Mouse (Mus musculus) left cerebral cortex, postnatal 36 days (tissue): ENCODE data around the gene Trim8. TPM values are rescaled to one million over a fixed set of nuclear protein-coding genes. Genes with fewer than 3 reads are reported as not detected.

Source experiments
- DNase-seq, 2 experiments: peaks; one replicate each; pipeline ENCODE4 v3.0.0; 2021 to 2022; ENCODE audit warnings: low spot score in 2 of 2, mixed read lengths in 1 of 2
- intact Hi-C: fragments of 180-260 bp; cut with DNase I; formaldehyde crosslinking; loops from one replicate; pipeline ENCODE4 v1.15.1; 2025
- total RNA-seq, 2 experiments: library from RNA; stranded (reverse); gene quantifications; 2 replicates each; pipeline ENCODE4 v1.2.3; 2021

Gene Trim8
- total RNA-seq, 2 experiments from 2014 or later: 109 to 114 TPM

- DNase-seq: no peak
- intact Hi-C loops: no loop called here
Observed at GRCm38 (mm10) chr19:46517529-46518351, 16.2 kb downstream of the Trim8 start.

DNA sequence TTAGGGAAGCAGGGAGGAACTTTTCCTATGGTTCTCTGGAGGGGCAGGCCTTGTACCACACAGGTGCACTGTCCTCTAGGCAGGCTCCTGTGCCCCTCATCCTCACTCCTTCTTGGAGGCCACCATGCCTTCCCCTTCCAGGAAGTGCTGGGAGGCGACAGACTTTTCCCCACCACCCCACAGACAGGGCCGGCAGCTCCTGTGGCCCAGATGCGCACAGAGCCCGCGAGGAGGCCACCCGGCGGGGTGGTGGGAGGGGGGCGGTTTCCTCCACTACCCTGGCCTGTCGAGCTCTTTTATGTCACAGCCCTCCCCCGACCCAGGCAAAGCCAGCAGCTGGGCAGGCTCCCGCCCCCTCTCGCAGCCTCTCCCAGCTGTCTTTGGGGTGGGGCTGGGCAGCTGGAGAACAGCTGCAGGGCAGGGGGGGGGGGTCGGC is 16.9 kb downstream of the Trim8 start:
- no peak for DNase-seq
- intact Hi-C loops: no loop called here

DNA sequence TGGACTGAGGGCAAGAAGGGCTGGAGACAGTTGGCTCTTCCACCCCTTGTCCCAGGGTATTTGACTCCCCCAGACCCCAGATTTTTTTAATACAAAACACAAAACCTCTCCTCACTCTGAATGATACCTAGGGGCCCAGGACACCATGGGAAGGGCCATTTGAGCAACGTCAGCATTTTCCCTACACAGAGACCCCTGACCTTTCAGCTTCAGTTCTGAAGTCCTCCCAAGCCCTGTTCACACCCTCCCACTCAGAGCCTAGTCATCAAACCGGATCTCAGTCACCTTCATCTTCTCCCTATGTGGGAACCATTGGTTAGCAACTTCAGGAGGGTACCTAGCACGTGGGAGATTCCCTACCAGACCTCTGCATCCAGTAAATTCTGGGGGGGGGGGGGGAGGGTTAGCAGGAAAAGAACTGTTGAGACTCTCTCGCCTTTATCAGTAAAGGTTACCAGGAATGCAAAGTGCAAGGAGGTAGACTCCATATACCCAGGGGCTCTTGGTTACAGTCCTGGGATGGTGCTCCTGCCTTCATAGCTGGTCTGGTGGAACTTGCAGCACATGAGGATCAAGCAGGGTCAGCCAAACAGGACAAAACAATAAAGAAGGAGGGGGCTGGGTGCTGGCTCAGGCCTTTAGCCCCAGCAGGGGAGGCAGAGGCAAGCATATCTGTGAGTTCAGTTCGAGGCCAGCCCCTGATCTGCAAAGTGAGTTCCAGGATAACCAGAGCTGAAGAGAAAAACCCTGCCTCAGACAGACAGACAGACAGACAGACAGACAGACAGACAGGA is 17.5 kb downstream of the Trim8 start:
- no peak for DNase-seq
- intact Hi-C loops: no loop called here

DNA sequence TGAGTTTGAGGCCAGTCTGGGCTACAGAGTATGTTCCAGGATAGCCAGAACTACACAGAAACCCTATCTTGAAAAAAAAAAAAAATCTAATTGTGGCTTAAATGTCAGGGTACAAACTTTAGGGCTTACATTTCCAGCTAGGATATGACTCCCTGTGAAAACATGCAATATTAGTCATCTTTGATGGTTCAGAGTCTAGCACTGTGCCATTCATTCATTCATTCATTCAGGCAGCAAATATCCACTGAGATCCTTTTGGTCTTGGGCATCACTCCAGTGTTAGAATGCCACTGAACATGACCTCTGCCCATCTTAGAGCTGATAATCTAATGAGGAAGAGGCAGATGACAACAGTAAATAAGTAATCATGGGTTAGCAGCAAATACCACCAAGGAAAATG is 20.2 kb downstream of the Trim8 start:
- no peak for DNase-seq
- intact Hi-C loops: no loop called here

GRCm38 (mm10) chr19:46522433-46523044 is 21.0 kb downstream of the Trim8 start:
- intact Hi-C loops: no loop called here
- DNase-seq: no peak

DNA sequence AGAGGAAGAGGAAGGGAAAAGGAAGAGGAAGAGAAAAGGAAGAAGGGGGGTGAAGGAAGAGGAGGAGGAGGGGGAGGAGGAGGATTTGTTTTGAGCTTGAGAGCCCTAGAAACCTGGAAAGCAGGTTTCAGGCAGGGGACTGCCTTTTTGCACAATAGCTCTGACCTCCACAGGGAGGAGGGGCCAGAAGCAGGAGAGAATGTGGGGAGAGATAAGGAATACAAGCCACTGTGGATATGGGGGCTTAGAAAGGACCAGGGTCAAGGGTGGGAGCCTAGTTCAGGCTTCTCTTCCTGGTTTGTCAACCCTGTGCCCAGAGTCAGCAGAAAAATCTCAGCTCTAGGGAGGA is 21.6 kb downstream of the Trim8 start:
- intact Hi-C loops: no loop called here
- no peak for DNase-seq

- DNase-seq: peak; percentile 80 to 83
- intact Hi-C loops: loop anchor here (2.0 kb wide), 1 partner anchor 21 kb away; no protein-coding TSS in a partner anchor
Observed at GRCm38 (mm10) chr19:46523480-46524151, 22.1 kb downstream of the Trim8 start.

GRCm38 (mm10) chr19:46524152-46524544 is 22.6 kb downstream of the Trim8 start:
- intact Hi-C loops: loop anchor here (2.0 kb wide), 1 partner anchor 21 kb away; no protein-coding TSS in a partner anchor
- DNase-seq: no peak

GRCm38 (mm10) chr19:46524601-46525321 is 23.3 kb downstream of the Trim8 start:
- intact Hi-C loops: loop anchor here (2.0 to 5.0 kb wide), 2 partner anchors 22 to 127 kb away; partner anchors contain the start of genes Actr1a and Sufu
- DNase-seq: no peak

GRCm38 (mm10) chr19:46525691-46526631 is 24.5 kb downstream of the Trim8 start:
- no peak for DNase-seq
- intact Hi-C loops: loop anchor here (2.0 to 5.0 kb wide), 2 partner anchors 23 to 129 kb away; partner anchors contain the start of genes Actr1a and Sufu

DNA sequence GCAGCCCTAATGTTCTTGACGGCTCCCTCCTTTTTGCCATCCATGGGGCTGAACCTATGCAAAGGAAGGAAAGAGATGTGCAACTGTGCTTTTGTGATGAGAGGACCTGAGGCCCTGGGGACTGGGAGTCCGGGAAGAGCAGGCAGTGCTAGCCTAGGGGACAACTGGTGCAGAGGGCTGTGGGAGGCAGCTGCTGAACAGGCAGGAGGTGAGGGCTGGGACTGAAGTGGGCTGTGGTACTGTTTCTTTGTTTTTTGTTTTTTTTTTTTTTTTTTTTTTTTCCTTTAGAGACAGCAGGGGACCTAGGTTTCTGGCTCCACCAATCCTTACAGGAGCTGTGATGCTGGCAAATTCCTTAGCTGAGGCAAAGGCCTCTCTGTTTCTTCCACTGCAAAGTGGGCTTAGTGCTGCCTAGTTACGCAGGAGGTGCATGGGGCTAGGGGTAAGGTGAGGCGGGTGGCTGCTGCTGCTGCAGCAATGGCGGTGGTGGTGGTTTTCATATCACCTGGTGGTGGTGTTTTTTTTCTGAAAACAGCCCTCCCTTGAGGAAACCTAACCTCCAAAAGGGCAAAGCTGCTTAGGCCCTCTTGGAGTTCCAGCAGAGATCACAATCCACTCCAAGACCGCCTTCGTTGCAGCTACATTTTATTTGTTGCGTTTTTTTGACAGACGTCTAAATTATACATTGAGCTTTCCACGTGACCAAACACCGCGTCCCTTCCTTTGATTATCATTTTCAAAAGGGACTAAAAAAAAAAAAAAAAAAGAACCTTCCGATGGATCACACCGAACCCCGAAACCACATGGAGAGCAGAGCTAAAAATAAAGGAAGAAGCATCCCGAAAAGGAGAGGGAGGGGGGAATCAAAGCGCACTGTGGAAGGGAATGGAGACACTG is 26.4 kb downstream of the Trim8 start:
- intact Hi-C loops: loop anchor here (5.0 kb wide), 1 partner anchor 131 kb away; the partner anchor contains the start of genes Actr1a and Sufu
- no peak for DNase-seq

DNA sequence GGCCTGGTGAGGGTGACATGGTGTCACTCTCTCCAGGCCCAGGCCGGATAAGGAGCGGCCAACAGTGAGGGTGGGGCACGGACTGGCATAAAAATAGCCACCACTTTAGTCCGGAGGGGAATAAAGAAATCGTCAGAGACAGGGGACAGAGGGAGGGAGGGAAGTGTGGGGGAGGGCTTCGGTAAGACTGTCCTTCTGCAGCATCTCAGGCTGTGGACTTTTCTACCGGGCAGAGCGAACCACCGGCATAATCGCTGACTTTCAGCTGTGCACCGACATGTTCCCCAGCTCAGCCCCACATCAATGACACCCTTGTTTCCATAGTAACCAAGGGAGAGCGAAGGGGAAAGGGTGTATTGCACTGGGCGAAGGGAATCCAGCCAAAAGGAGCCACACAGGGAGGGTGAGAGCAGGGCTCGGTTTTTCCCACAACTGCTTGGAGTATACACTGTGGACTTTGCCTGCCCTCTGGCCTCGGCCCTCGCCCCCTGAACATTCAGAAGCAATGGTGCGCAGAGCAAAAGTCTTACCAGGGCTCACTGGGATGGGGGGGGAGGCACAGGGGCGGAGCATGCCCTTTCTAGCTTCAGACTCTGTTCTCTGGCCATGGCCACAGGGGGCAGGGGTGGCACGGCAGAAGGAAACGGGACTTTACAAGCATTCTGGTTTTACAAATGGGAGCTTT is 27.2 kb downstream of the Trim8 start:
- intact Hi-C loops: loop anchor here (5.0 kb wide), 1 partner anchor 131 kb away; the partner anchor contains the start of genes Actr1a and Sufu

DNA sequence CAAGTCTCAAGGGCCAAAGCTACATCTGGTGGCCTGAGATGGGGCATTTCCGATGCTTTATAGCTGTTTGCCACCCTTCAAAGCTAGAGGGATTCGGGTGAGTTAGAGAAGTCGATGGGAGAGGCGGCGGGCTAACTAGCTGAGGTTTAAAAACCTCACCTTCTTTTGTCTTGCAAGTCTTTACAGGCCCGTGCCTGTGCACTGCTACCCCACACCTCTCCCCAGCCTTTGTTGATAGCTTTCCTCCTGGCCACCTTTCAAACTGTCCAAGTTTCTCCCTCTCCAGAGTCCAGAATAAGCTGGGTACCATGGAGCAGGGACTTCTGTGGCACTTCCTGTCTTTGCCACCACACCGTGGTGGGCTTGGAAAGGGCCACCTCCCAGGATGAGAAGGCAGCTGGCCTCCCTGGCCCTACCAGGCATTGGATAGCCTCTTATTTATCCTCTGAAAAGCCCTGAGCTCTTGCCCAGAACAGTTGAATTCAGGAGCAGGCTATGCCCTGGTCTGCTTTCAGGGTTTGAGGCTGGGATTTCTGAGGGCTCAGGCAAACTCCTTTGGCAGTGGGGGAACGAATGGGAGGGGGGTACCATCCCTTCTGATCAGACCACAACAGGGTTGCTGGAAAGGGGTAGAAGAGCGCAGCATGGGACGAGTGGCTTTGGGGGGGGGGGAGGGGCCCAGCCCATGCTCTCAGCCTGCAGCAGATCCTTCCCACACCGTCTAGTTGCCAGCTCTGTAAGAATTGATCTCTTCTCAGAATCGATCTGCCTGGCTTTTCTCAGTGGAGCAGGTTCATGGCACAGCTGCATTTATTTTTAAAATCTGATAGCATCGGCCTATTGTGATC is 28.3 kb downstream of the Trim8 start:
- intact Hi-C loops: loop anchor here (5.0 kb wide), 1 partner anchor 133 kb away; the partner anchor contains the start of genes Actr1a and Sufu
- DNase-seq: no peak

More for the DNA sequence above, 27.2 kb downstream of the Trim8 start:
- peak in 1 of 2 experiments; percentile 44 for DNase-seq

- DNase-seq: no peak
- intact Hi-C loops: no loop called here
Observed at GRCm38 (mm10) chr19:46530449-46530990, 29.0 kb downstream of the Trim8 start.
